In the genomic region with DNA sequence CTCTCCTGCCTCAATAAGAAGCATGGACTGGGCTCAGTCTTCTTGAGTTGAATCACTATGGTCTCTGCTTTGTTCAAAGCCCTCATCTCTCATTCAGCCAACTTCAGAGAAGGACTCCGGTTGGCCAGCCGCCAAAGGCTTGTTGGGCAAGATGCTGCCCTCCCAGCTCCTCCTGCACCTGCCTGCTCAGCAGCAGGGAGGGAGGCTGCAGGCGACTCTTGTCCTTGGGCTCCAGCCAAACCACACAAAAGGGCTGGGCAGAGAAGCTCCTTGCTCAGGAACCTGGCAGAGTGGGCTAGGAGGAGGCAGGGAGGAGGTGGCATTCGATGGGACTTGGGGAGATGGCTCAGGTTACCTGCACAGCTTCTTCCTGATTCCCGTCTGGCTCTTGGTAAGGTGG, we compare ENCODE assay signal across 9 mouse cellular contexts. TPM values are rescaled to one million over a fixed set of nuclear protein-coding genes. Genes with fewer than 3 reads are reported as not detected.
DNase-seq lines count a peak whose midpoint lies in the region; ATAC-seq lines count a peak whose summit lies in the region.
"Had no signal": no experiment of that assay in that cellular context is flagged by ENCODE, and none has a peak within 500 bp of the region (broad histone marks: within the 10 kb centered on the region; RNA-seq: fewer than 3 reads in every experiment).

No protein-coding gene starts in this region.

- peaks cover 87% of the 10 kb centered on the region for H3K4me1 ChIP-seq in forebrain, embryonic 13.5 days
- H3K4me1 ChIP-seq in kidney, embryonic 15.5 days, result peaks cover 47% of the 10 kb centered on the region
- peaks cover 73% of the 10 kb centered on the region for H3K4me1 ChIP-seq in midbrain, embryonic 12.5 days
- H3K4me1 ChIP-seq in heart, embryonic 11.5 days (ENCODE audit: control insufficient read depth, insufficient read depth, low read length), result peaks cover 30% of the 10 kb centered on the region

- DNase-seq in heart, postnatal 4 days, result peak; percentile 56
- DNase-seq in heart, postnatal 36 days, result no peak
- peak; percentile 86 for DNase-seq in brain, adult 2 months (ENCODE audit: low read depth, low spot score)
- DNase-seq in urinary bladder, postnatal 36 days (ENCODE audit: low spot score in 2 of 2), result peak; percentile 85 to 89

- H3K9ac ChIP-seq in forebrain, embryonic 13.5 days, result peak overlapping the region; percentile 90; the same call in 1 of the 2 replicates
- no peak overlapping the region for H3K9ac ChIP-seq in kidney, embryonic 15.5 days
- peak overlapping the region; percentile 95 for H3K9ac ChIP-seq in midbrain, embryonic 12.5 days (replicated peaks)
- no peak overlapping the region for H3K9ac ChIP-seq in heart, embryonic 11.5 days (ENCODE audit: low read depth, low read length)
- H3K9ac ChIP-seq: heart, embryonic 13.5 days had no signal

- intact Hi-C loops in heart, postnatal 36 days (cut with DNase I), result loop anchor here (10.0 kb wide), 1 partner anchor 314 kb away; a partner anchor contains a TSS

- 12% methylated on average over 5 of the region's 5 CpGs for WGBS in forebrain, embryonic 13.5 days
- 59% methylated on average over 5 of the region's 5 CpGs for WGBS in kidney, embryonic 15.5 days
- WGBS in midbrain, embryonic 12.5 days, result 20% methylated on average over 5 of the region's 5 CpGs
- 56% methylated on average over 5 of the region's 5 CpGs for WGBS in heart, embryonic 11.5 days (ENCODE audit: insufficient replicate concordance)

- peak overlapping the region; percentile 99 for H3K27ac ChIP-seq in forebrain, embryonic 13.5 days
- peak overlapping the region; percentile 19; the same call in 1 of the 2 replicates for H3K27ac ChIP-seq in kidney, embryonic 15.5 days
- peak overlapping the region; percentile 98 for H3K27ac ChIP-seq in midbrain, embryonic 12.5 days (replicated peaks)
- H3K27ac ChIP-seq in heart, embryonic 11.5 days (ENCODE audit: low read depth, low read length), result no peak overlapping the region
- H3K27ac ChIP-seq: heart, embryonic 13.5 days had no signal

- peak; percentile 4; the same call in 1 of the 2 replicates for ATAC-seq in forebrain, embryonic 13.5 days
- no peak for ATAC-seq in kidney, embryonic 15.5 days (replicated peaks; ENCODE audit: low FRiP score)
- ATAC-seq in midbrain, embryonic 12.5 days (ENCODE audit: low FRiP score, low read depth), result no peak
- no peak for ATAC-seq in heart, embryonic 11.5 days (replicated peaks; ENCODE audit: insufficient number of reproducible peaks, low FRiP score, low TSS enrichment)

- H3K4me3 ChIP-seq in forebrain, embryonic 13.5 days, result peak overlapping the region; percentile 81
- H3K4me3 ChIP-seq in kidney, embryonic 15.5 days (replicated peaks), result no peak overlapping the region
- peak overlapping the region; percentile 89 for H3K4me3 ChIP-seq in midbrain, embryonic 12.5 days
- no peak overlapping the region for H3K4me3 ChIP-seq in heart, embryonic 11.5 days (ENCODE audit: low read depth, low read length)
- H3K4me3 ChIP-seq: heart, embryonic 13.5 days had no signal

- H3K36me3 ChIP-seq in forebrain, embryonic 13.5 days (ENCODE audit: poor library complexity, severe bottlenecking), result peaks cover 5% of the 10 kb centered on the region
- no peaks in the 10 kb centered on the region for H3K36me3 ChIP-seq in kidney, embryonic 15.5 days
- 0 out of 2 replicates have a peak, but pooled peaks cover 8% of the 10 kb centered on the region for H3K36me3 ChIP-seq in midbrain, embryonic 12.5 days
- H3K36me3 ChIP-seq in heart, embryonic 11.5 days (ENCODE audit: control insufficient read depth, insufficient read depth, low read length), result no peaks in the 10 kb centered on the region
- H3K36me3 ChIP-seq: heart, embryonic 13.5 days had no signal

- no peaks in the 10 kb centered on the region for H3K27me3 ChIP-seq in forebrain, embryonic 13.5 days
- peaks cover 23% of the 10 kb centered on the region for H3K27me3 ChIP-seq in kidney, embryonic 15.5 days
- H3K27me3 ChIP-seq in midbrain, embryonic 12.5 days, result peaks cover 4% of the 10 kb centered on the region; the same call in 1 of the 2 replicates
- H3K27me3 ChIP-seq in heart, embryonic 11.5 days (ENCODE audit: control insufficient read depth, insufficient read depth, low read length), result peaks cover 11% of the 10 kb centered on the region; the same call in 1 of the 2 replicates

- no peaks in the 10 kb centered on the region for H3K9me3 ChIP-seq in forebrain, embryonic 13.5 days (replicated peaks)
- no peaks in the 10 kb centered on the region for H3K9me3 ChIP-seq in kidney, embryonic 15.5 days (replicated peaks)
- H3K9me3 ChIP-seq in midbrain, embryonic 12.5 days, result no peaks in the 10 kb centered on the region
- H3K9me3 ChIP-seq in heart, embryonic 11.5 days (replicated peaks; ENCODE audit: control insufficient read depth, low read length), result no peaks in the 10 kb centered on the region
- H3K9me3 ChIP-seq: heart, embryonic 13.5 days had no signal

- peak overlapping the region; percentile 87 for H3K4me2 ChIP-seq in forebrain, embryonic 13.5 days
- no peak overlapping the region for H3K4me2 ChIP-seq in kidney, embryonic 15.5 days
- H3K4me2 ChIP-seq in midbrain, embryonic 12.5 days (replicated peaks), result peak overlapping the region; percentile 63
- no peak overlapping the region for H3K4me2 ChIP-seq in heart, embryonic 11.5 days
- H3K4me2 ChIP-seq: heart, embryonic 13.5 days had no signal

RNA-seq across cellular contexts. Expression of a gene that starts 3.3 kb away (rescaled TPM):
- total RNA-seq in heart, postnatal 4 days (2021), result 1 to 10 TPM; 5.3 to 5.8 TPM
- total RNA-seq in heart, postnatal 36 days (2021), result 1 to 10 TPM; 3.7 to 3.8 TPM
- polyA plus RNA-seq in forebrain, embryonic 13.5 days (2015; fragmentation: Nextera tagmentation; extraction: Ambion mirVana), result 28.8 and 36.5 TPM in 2 replicates
- 3.6 and 3.8 TPM in 2 replicates for polyA plus RNA-seq in kidney, embryonic 15.5 days (2015; fragmentation: Nextera tagmentation; extraction: Ambion mirVana)
- 94.9 and 101 TPM in 2 replicates for polyA plus RNA-seq in midbrain, embryonic 12.5 days (2016; fragmentation: Nextera tagmentation; extraction: Ambion mirVana)
- polyA plus RNA-seq in heart, embryonic 11.5 days (2014; fragmentation: Nextera tagmentation; extraction: Ambion mirVana), result 2.6 and 3.6 TPM in 2 replicates

RNA-seq across cellular contexts. Expression of a gene that starts 20.8 kb away (rescaled TPM):
- total RNA-seq in heart, postnatal 4 days (2021), result 1 to 10 TPM; 4.1 to 5.8 TPM
- 10 to 100 TPM; 14.3 to 19.1 TPM for total RNA-seq in heart, postnatal 36 days (2021)
- 1.2 and 1.6 TPM in 2 replicates for polyA plus RNA-seq in forebrain, embryonic 13.5 days (2015; fragmentation: Nextera tagmentation; extraction: Ambion mirVana)
- polyA plus RNA-seq in kidney, embryonic 15.5 days (2015; fragmentation: Nextera tagmentation; extraction: Ambion mirVana), result 1.2 and 1.6 TPM in 2 replicates
- polyA plus RNA-seq in midbrain, embryonic 12.5 days (2016; fragmentation: Nextera tagmentation; extraction: Ambion mirVana), result 5.2 and 5.4 TPM in 2 replicates
- polyA plus RNA-seq in heart, embryonic 11.5 days (2014; fragmentation: Nextera tagmentation; extraction: Ambion mirVana), result 0.45 and 0.56 TPM in 2 replicates

Comparison
In these comparisons a context has a peak if more than half of its experiments do, and no peak if none do; other contexts are left out.
1. DNase-seq: peak in heart, postnatal 4 days (single experiment), brain, adult 2 months (single experiment) and urinary bladder, postnatal 36 days (2 of 2); none in heart, postnatal 36 days (0 of 2).
2. H3K4me2 ChIP-seq: peak in forebrain, embryonic 13.5 days (single experiment) and midbrain, embryonic 12.5 days (single experiment); none in kidney, embryonic 15.5 days (single experiment) and heart, embryonic 11.5 days (single experiment).
3. H3K4me3 ChIP-seq: peak in forebrain, embryonic 13.5 days (single experiment) and midbrain, embryonic 12.5 days (single experiment); none in kidney, embryonic 15.5 days (single experiment) and heart, embryonic 11.5 days (single experiment).
4. H3K9ac ChIP-seq: peak in forebrain, embryonic 13.5 days (single experiment) and midbrain, embryonic 12.5 days (single experiment); none in kidney, embryonic 15.5 days (single experiment) and heart, embryonic 11.5 days (single experiment).